Mouse (Mus musculus) adrenal gland, postnatal 36 days (tissue): ENCODE measurements around the gene C530025M09Rik. TPM values are rescaled to one million over a fixed set of nuclear protein-coding genes. Genes with fewer than 3 reads are reported as not detected.

Source experiments
- DNase-seq, 2 experiments: peaks; one replicate each; pipeline ENCODE4 v3.0.0; 2021; ENCODE audit warnings: mixed read lengths in 1 of 2
- total RNA-seq, 2 experiments: library from RNA; stranded (reverse); gene quantifications; 2 replicates each; pipeline ENCODE4 v1.2.3; 2021

Gene C530025M09Rik
- total RNA-seq, 2 experiments from 2014 or later: not detected

DNA sequence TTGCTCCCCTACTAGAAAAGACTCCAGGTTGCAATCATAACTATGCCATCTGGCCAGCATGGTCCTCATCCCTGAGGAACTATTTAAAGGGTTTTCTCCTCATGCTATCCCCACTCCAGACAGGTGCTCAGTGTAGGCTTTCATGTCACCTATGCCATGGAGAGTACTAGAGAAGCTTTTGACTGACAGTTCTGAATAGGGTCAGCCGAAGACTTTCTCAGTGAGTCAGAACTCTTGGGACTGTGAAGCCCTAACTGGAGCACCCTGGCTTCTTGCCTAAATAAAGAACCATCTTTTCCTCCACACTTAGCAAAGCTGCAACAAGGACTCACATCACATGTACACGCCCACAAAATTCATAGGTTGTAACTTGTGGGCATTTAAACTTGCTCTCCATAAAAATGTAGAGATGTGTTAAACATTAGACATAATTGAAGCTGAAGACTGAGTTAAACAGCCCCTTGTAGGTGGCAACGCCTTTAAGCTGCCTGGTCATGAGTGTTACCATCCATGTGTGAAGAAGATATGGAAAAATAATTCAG is 26.3 kb downstream of the C530025M09Rik start:
- no peak for DNase-seq

DNA sequence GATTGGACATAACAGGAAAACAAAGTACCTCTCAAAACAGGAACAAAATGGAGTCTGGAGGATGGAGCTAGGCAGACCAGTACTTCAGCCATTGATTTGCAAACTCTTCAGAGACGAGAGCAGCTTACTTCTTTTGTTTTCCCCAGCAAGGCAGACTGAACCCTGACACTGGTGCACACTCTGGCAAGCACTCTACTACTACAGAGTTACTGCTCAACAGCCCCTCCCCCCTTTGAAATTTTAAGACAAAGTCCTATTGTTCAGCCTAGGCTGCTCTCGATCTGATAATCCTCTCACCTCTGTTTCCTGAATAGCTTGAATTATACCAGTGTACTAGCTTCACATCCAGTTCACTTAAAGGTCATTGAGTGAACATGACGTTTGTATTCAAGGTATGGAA is 32.4 kb downstream of the C530025M09Rik start:
- no peak for DNase-seq

Other genes with a start within 250 kb of the C530025M09Rik start
- gene Syndig1, start 2.0 kb downstream of the C530025M09Rik start, total RNA-seq: under 1 TPM; 0.76 TPM